Mouse (Mus musculus): ENCODE measurements around the gene Etl4. TPM values are rescaled to one million over a fixed set of nuclear protein-coding genes. Genes with fewer than 3 reads are reported as not detected.

The Etl4 gene
- polyA plus RNA-seq, 1 experiment from 2014 or later = 20.0 TPM

- Histone ChIP-seq H3K36me3 (replicated peaks) (no peaks in the 10 kb centered on the region), H3K27me3 (ENCODE audit: poor library complexity, severe bottlenecking) (no peaks in the 10 kb centered on the region), H3K9me3 (no peaks in the 10 kb centered on the region), H3K27ac (no peak overlapping the region), H3K4me3 (no peak overlapping the region), H3K4me1 (no peaks in the 10 kb centered on the region)
- 81% methylated on average over 3 of the region's 3 CpGs for WGBS
- no peak for DNase-seq (ENCODE audit: extremely low spot score, low spot score)
These were observed 922.2 kb downstream of the Etl4 start for GRCm38 (mm10) chr2:20831608-20832406.

- H3K9me3 ChIP-seq = no peaks in the 10 kb centered on the region
- H3K36me3 ChIP-seq (replicated peaks) = peaks cover 83% of the 10 kb centered on the region
- DNase-seq (ENCODE audit: extremely low spot score, low spot score) = no peak
- 89% methylated on average over 18 of the region's 18 CpGs for WGBS
- H3K27me3 ChIP-seq (ENCODE audit: poor library complexity, severe bottlenecking) = no peaks in the 10 kb centered on the region
- no peak overlapping the region for H3K4me3 ChIP-seq
- no peak overlapping the region for H3K27ac ChIP-seq
- no peaks in the 10 kb centered on the region for H3K4me1 ChIP-seq
These were observed 939.8 kb downstream of the Etl4 start for GRCm38 (mm10) chr2:20849346-20849745.

Small RNA genes within 50 kb of the gene (microRNA-seq; reads per million reads assigned to microRNA genes)
- not detected for gene Gm44457

All from forebrain, embryonic 10.5 days (tissue).